Mouse (Mus musculus) frontal cortex, postnatal 14 days (tissue): ENCODE data around the gene Cacna1a.
A peak's percentile ranks its signal among the peaks of the same experiment; 100 is the strongest.
"Not testable (repeated sequence)": the region's sequence is repeated elsewhere in the genome, so short reads cannot be mapped to it uniquely, and the experiment has no call there.

ENCODE experiments used
- DNase-seq, 2 experiments: peaks; one replicate each; pipeline ENCODE4 v3.0.0; 2022; ENCODE audit warnings: low spot score in 2 of 2

Cacna1a gene

DNA sequence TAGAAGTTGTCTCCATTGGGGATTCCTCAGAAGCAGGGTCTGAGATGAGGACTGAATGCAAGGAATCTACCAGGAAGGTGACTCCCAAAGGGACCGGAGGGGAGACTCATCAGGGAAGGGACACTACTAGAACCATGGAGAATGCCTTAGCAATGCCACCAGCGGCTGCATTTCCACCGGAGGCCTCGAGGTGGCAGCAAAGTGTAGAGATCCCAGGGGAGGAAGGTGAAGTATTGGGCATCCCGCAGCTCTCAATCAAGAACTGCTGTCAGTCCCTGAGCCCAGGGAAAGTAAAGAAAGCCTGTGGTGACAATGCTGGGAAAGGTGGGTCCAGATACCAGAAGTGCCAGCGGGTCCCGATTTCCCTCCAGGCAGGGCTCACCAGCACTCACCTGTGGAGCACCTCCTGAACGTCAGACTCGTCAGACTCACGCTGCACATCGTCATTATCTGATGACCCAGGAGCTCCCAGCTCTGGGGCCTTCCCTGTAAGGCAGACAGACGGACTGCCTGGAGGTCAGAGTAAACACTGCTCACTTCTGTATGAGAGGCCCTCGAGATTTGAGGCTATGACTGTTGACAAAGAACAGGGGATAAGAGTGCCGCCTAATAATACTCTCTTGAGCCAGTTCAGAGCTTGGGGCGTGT, 203.9 kb downstream of the Cacna1a start:
- peak; percentile 40 to 73 for DNase-seq

DNA sequence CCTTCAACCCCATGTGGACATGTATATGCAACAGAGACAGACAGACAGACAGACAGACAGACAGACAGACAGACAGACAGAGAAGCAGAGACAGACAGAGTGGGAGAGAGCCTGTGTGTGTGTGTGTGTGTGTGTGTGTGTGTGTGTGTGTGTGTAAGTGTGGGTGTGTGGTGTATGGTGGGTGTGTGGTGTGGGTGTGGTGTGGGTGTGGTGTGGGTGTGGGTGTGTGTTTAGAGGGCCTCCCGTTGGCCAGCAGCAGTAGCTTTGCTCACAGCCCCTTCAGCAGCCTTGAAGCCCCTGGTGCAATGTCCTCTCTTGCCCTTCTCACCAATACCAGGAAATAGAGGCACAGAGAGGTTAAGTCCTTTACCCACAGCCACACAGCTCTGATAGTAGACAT, 204.9 kb downstream of the Cacna1a start:
- no peak for DNase-seq

DNA sequence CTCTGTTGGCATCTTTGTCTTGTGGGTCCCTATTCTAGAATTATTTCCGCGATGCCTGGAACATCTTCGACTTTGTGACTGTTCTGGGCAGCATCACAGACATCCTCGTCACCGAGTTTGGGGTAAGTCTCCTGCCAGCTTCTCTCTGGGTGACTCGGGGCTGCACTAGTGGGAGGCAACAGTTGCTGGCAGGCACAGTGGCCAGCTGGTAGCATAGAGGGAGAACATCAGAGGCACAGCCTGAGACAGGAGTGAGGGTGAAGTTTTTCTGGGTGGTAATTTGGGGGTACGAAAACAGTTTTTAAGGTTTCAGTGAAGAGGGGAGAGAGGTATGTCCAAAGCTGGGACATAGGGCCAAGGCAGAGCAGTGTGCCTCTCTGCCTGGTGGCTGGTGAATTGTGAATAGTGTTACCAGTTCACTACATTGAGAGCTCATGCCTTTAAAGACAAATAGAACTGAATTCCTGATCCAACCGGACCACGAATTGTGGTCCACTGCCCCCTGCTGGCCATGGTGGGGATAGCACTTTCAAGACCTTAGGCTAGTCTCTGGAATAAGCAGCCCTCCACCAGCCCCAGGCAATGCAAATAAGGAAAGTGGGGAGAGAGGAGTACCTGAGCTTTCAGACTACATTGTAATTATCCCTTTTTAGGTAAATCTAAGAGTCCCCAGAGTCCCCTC, 206.0 kb downstream of the Cacna1a start:
- DNase-seq: peak in 1 of 2 experiments; percentile 68

DNA sequence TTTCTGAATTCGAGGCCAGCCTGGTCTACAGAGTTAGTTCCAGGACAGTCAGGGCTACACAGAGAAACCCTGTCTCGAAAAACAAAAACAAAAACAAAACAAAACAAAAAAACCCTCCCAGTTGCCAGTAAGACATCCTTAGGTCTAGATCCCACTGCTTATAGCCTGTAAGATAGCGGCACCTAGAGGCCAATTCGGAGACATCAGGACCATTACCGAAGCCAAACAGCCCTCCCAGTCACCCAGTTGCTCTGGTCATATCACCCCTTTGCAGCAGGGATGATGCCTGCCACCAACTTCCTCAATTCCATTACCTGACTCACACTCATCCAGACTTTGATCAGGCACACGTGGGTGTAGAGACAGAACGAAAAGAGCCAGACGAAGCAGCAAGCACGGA, 207.4 kb downstream of the Cacna1a start:
- no peak for DNase-seq

DNA sequence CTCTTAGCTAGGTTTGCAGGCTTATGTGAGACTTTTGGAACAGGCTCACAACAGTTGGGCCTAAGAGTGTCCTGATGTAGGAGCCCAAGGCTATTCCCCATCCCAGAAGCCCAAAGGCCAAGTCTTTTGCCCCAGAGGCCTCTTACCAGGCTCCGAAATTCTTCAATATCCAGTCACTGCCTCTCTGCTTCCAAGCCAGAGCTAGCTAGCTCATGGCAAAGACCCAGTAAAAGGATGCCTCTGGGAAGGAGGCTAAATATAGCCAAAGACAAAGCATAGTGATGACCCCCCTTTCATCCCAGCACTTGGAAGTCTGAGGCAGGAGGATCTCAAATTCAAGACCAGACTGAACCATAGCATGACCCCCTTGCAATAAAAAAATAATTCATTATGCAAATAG, 211.2 kb downstream of the Cacna1a start:
- no peak for DNase-seq

DNA sequence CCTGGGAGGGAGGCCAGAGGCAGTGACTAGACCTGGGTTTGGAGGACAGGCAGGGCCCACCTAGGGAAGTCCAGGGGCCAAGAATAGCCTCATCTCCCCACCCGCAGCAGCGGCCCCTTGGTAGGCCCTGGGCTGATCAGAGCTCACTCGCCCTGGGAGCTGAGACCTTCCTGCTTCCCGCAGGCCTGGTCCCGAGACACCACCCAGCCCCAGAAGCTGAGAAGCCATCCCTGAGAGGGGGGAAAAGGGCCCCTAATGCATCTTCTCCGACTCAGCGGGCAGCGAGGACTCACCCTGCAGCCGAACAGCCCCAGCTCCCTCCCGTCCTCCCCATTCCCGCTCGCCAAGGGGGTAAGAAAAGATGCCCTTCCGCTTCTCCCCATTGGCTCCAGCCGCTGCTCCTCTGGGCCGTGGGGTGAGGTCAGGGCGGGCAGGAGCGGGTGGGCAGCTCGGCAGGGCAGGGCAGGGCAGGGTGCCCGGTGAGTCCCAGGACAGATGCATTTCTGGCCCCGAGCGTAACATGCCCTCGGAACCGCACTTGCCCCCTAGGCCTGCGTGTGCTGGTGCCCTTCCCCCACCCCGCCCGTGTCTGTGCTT, 212.2 kb downstream of the Cacna1a start:
- no peak for DNase-seq

DNA sequence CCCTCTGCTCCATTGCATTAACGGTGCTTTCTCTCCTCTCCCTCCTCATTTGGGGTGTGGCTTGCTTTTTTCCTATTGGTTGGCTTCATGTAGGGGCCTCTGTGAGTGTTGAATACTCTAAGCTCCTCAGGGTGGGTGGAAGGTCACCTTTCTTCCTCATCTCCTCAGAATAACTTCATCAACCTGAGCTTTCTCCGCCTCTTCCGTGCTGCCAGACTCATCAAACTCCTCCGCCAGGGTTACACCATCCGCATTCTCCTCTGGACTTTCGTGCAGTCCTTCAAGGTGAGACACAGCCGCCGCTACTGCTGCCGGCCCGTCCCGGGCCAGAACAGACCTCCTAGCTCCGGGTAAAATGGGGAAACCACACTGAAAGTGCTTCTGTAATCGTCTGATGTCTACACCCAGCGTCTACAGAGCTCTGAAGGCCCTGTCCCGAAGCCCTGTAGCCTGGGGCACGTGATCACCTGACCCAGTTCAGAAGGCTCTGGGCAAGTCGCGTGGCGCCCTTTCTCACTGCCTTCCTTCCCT, 213.0 kb downstream of the Cacna1a start:
- DNase-seq: no peak

DNA sequence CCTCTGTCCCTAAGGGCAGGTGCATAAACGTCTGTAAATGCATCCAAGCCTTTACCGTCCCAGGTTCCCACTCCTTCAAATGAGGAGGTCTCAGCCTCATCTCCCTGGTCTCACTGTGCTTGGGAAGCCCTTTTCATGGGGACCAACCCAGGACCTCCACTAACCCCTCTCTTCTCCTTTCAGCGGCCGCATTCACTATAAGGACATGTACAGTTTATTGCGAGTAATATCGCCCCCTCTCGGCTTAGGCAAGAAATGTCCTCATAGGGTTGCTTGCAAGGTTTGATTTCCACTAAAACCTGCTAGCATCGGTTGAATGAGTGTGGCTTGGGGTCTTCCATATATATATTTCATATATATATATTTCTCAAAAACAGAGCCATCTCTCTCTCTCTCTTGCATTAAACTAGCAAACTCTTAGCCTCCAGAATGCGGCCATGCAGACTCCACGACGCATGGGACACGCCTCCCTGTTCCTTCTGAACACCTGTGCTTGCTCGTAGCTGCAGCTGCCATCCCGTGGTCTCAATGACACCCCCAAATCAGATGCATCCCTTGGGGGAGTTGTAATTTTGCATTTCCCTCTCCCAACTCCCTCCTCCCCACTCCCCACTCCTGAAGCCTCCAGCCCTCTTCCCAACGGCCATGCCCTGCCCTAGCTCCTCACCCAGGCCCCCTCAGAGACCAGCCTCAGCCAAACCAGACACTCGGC, 226.4 kb downstream of the Cacna1a start:
- no peak for DNase-seq

DNA sequence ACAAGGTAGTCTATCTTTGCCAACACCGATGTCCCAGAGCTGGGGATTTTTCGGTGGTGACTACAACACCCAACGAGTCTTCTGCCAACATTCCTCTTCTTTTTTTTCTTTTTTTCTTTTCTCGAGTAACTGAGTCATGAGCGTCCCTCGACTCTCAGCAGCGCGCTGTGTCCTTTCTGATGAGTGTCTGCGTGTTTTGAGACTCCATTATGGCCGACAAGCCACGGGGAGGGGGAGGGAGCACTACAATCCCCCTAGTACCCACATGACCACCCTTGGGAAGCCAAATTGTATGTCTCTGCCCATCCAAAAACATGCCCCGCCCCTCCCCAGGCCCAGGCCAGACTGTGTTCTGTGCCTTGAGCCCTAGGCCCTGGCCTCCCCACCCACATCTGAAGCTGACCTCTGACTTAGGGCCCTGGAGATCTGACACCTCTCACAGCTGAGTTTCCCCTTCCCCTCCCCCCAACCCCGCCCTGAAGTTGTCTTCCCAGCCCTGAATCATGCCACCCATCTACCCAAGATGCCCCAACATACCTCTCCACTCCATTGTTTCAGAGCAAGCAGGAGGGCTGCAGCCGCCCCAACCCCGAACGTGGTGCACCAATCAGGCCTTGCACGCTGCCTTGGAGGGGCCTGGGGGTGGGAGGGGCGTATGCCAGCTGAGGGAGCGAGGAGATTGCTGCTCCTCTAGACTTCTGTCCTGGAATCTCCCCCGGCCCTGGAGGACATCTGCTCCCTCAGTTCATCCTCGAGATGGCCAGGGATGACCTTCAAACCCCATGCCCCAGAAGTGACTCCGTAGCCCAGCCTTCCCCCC, 227.6 kb downstream of the Cacna1a start:
- DNase-seq: no peak

DNA sequence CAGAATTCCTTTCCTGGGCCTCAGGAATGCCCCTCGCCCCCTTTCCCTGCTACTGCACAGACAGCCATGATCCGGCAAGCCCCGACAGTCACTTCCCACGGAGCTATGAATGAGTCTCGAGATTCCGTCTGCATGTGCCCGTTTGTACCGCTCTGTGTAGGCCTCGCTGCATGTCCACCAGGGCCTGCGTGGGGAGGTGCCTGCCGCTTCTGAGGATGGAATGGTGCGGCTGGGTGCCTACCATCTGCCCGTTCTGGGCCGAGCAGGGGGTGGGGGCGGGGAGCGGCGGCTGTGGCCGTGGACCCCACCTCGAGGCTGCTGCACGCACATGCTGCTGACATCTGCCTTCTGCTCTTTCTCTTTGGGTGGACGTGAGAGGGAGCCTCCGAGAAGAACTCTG, 228.8 kb downstream of the Cacna1a start:
- DNase-seq: no peak

DNA sequence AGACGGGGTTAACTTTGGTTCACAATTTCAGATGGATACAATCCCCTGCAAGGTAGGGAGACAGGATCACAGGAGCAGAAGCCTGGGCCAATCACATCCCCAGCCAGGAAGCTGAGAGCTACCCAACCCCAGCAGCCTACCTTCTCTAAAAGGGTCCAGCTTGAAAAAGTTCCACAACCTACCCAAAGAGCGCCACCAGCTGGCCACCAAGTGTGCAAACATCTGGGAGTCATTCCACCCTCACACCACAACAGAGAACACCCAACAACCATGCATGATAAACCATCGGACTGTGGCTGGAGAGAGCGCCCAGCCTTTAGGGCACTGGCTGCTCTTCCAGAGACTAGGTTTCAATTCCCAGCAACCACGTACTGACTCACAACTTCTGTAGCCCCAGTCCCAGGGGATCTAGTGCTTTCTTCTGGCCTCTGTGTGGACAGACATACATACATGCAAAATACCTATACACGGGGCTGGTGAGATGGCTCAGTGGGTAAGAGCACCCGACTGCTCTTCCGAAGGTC, 232.9 kb downstream of the Cacna1a start:
- DNase-seq: no peak

DNA sequence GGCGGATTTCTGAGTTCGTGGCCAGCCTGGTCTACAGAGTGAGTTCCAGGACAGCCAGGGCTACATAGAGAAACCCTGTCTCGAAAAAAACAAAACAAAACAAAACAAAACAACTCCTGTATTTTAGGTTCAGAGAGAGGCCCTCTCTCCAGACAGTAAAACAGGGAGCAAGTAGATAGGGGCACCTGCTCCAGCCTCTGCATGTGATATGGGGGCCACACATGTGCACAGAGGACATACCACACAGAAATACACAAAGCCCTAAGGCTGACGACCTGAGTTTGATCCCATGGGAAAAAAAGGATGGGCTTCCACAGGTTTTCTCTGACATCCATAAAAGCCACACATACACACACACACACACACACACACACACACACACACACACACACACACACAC, 235.2 kb downstream of the Cacna1a start:
- DNase-seq: not testable (repeated sequence)

DNA sequence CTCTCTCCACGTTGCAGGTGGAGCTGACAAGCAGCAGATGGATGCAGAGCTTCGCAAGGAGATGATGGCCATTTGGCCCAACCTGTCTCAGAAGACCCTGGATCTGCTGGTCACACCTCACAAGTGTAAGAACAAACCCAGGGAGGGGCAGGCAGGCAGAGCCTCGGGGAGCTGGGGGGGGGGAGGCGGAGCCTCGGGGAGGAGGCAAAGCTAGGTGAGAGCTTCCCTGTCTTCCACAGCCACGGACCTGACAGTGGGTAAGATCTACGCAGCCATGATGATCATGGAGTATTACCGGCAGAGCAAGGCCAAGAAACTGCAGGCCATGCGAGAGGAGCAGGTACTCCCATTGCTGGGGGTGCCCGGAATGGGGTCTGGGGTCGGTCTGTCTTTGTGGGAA, 241.3 kb downstream of the Cacna1a start:
- no peak for DNase-seq

DNA sequence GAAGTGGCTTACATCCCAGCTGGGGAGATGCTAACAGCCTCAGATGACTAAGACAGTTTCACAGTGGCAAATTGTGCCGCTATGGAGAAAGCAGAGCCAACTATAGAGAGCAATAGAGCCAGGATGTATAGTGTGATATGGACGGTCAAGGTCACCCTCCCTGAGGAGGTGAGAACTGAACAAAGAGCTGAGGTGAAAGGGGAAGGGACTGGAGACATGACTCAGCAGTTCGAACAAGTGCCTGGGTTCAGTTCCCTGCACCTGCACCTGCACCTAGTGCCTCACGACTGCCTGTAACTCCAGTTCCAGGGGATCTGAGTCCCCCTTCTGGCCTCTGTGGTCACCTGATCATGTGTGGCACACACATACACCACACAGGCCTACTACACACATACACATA, 241.9 kb downstream of the Cacna1a start:
- DNase-seq: no peak

DNA sequence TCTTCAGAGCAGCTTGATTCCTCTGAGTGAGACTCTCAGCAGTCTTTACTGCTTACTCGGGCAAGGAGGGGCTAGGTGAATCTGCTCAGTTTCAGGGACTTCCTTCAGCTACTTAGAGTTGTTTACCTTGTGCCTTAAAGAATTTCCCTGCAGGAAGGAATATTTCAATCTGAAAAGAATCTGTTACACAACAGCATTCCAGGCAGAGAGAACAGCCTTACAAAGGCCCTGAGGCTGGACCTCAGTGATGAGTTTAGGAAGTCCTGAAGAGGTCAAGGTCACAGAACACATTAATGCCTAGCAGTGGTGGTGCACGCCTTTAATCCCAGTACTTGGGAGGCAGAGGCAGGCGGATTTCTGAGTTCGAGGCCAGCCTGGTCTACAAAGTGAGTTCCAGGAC, 243.6 kb downstream of the Cacna1a start:
- no peak for DNase-seq

DNA sequence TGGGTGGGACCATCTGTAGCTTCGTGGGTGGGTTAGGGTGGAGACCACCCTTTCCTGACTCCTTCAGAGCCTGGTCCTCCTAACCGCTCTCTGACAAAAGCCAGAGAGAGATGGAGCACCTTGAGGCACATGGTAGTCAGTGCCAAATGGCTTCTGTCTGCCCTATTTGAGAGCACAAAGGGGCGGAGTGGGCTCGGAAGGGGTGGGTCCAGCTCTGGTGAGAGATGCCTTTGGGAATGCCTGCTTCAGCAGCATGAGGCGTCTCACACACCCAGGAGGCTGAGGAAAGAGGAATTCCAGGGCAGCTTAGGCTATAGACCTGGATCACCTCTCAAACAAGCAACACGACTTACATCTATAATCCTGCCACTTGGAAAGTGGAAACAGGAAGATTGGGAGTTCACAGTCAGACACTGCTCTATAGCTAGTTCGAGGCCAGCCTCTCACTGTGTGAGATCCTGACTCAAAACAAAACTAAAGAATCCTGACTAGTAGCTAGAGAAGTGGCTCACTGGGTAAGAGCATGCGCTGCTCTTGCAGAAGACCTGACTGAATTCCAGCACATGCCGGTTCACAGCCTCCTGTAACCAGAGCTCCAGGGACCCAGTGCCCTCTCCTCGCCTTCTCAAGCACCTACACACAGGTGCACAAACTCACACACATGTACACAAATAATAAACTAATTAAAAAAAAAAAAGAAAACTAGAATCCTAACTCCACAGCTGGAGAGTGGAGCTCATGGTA, 245.8 kb downstream of the Cacna1a start:
- no peak for DNase-seq

DNA sequence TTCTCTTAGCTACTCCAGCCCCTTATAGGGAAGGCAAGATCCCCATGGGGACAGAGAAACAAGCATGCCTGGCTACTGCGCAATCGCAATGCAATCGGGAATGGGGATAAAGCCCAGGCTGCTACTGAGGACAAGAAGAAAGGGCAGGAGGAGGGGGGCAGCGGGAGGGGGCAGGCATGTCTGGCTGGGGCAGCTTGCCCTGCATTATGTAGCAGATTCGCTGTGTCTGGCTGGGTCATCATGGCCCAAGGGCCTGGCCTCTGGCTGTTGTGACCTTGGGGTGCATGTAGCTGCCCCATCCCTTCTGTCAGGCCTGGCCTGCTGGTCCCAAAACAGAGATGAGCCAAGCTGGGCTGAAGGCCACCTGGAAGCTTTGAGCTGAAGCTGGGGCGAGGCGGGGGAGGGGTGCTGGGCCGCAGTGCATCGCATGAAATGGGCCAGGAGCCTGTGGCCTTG, 246.6 kb downstream of the Cacna1a start:
- no peak for DNase-seq

DNA sequence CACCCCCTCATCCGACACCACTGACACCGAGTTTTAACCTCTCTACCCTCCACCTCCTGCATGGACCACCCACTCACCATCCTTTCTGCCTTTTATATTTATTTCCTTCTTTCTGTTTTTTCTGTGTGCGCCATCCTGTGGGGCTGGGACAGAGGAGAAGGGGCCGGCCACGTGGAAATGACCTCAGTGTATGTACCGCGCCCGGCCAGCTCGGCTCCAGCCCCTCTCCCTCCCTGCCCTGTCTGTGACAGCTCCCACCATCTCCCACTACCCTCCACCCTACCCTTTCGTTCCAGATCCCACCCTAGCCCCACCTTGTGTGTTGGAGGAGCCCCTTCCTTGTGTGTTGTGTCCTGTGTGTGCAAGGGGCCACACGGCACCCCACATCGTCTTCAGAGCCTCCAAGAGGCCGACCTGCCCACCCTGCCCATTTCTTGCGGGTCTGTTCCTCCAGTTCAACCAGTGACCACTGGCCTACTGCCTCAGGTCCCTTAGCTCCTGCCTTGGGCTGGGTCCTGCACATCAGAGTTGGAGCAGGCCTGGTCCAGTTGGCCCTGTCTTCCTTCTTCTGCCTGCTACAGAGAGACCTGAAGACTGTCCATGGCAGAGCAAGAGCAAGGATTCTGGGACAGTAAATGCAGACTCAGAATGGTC, 247.3 kb downstream of the Cacna1a start:
- DNase-seq: no peak

DNA sequence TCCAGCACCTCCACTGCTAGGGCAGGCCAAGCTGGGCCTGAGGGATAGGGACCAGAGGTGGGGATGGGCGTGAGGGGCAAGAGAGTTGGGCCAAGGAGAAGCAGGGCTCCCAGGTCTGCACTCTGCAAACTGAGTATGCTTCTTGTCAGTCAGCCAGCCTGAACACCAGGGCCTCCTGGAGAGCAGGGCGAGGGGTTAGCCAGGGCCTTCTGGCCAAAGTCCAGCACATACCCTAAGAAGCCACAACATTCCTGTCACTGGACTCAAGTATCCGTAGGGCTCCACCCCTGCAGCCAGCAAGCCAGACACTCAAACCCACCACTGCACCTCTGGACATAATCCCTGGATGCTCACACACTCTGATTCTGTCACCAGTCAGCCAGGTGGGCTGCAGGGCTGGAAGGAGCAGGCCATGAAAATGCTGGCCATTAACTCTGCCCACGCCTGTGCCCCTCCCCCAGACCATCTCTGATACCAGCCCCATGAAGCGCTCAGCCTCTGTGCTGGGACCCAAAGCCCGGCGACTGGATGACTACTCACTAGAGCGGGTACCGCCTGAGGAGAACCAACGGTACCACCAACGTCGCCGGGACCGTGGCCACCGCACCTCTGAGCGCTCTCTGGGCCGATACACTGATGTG, 247.9 kb downstream of the Cacna1a start:
- DNase-seq: no peak
